Mouse (Mus musculus) CH12.LX (cell line): ENCODE data around the gene Cftr. TPM values are rescaled to one million over a fixed set of nuclear protein-coding genes. Genes with fewer than 3 reads are reported as not detected.

Source experiments
- DNase-seq: peaks from one replicate; pipeline ENCODE4 v3.0.0-alpha.2; 2013; ENCODE audit errors: extremely low read depth
- H3K27ac ChIP-seq: 2 replicates; pipeline ENCODE4 v1.5.1; 2012; ENCODE audit warnings: low read depth, mild to moderate bottlenecking, control low read depth, moderate library complexity; ENCODE audit not compliant: insufficient read depth
- H3K27me3 ChIP-seq: replicated peaks from 2 replicates; pipeline ENCODE3; 2012; ENCODE audit warnings: inconsistent platforms
- H3K36me3 ChIP-seq, 2 experiments: replicated peaks in 1 of 2; 2 replicates each; pipeline versions ENCODE3 to v1.6.1; 2012; ENCODE audit warnings: inconsistent platforms in 1 of 2, low read length in 1 of 2, mild to moderate bottlenecking in 1 of 2, mixed read lengths in 1 of 2, moderate library complexity in 1 of 2; ENCODE audit not compliant: control insufficient read depth in 1 of 2, insufficient read depth in 1 of 2
- H3K4me1 ChIP-seq, 2 experiments: 2 replicates each; pipeline ENCODE4 v1.6.1; 2012; ENCODE audit warnings: inconsistent platforms in 1 of 2, moderate library complexity in 1 of 2; ENCODE audit not compliant: insufficient read depth in 2 of 2, control insufficient read depth in 1 of 2
- H3K4me2 ChIP-seq: 2 replicates; pipeline ENCODE4 v1.6.1; 2012; ENCODE audit warnings: low read depth, mild to moderate bottlenecking, control low read depth; ENCODE audit not compliant: poor library complexity, insufficient read depth, severe bottlenecking
- H3K4me3 ChIP-seq, 3 experiments: fragments of 150-350 bp in 1 of 3; sonication (generic) in 1 of 3; replicated peaks in 1 of 3; 2 replicates each; pipeline versions ENCODE3 to v1.5.1; 2011 to 2012; ENCODE audit warnings: low read depth in 2 of 3, low read length in 2 of 3, mild to moderate bottlenecking in 2 of 3, moderate library complexity in 2 of 3, control low read depth in 1 of 3, improper control_type of control experiment in 1 of 3, inconsistent platforms in 1 of 3, mixed read lengths in 1 of 3; ENCODE audit not compliant: poor library complexity in 1 of 3
- H3K79me2 ChIP-seq: replicated peaks from 2 replicates; pipeline ENCODE4 v1.6.1; 2012; ENCODE audit warnings: mild to moderate bottlenecking, moderate library complexity; ENCODE audit not compliant: control insufficient read depth, poor library complexity, insufficient read depth, severe bottlenecking; ENCODE audit errors: extremely low read depth
- H3K9ac ChIP-seq: 2 replicates; pipeline ENCODE4 v1.6.1; 2012; ENCODE audit warnings: low read depth, mild to moderate bottlenecking, control low read depth, moderate library complexity; ENCODE audit not compliant: insufficient read depth
- H3K9me3 ChIP-seq: replicated peaks from 2 replicates; pipeline ENCODE3; 2012; ENCODE audit warnings: low read length, inconsistent platforms, mixed read lengths
- BHLHE40 ChIP-seq: IDR thresholded peaks from 2 replicates; pipeline ENCODE4 v1.6.1; 2011; ENCODE audit warnings: mild to moderate bottlenecking, low read depth, low read length, improper control_type of control experiment
- CHD1 ChIP-seq: IDR thresholded peaks from 2 replicates; pipeline ENCODE4 v1.6.1; 2012; ENCODE audit warnings: low read depth, low read length, improper control_type of control experiment, inconsistent platforms
- CTCF ChIP-seq, 2 experiments: IDR thresholded peaks in 1 of 2; conservative IDR thresholded peaks in 1 of 2; 2 replicates each; pipeline ENCODE4 v1.5.1; 2011 to 2012; ENCODE audit warnings: low read depth in 2 of 2, low read length in 2 of 2, improper control_type of control experiment in 1 of 2, inconsistent platforms in 1 of 2, mild to moderate bottlenecking in 1 of 2, moderate library complexity in 1 of 2
- ELF1 ChIP-seq: IDR thresholded peaks from 2 replicates; pipeline ENCODE4 v1.6.1; 2014; ENCODE audit warnings: low read depth, mild to moderate bottlenecking, inconsistent platforms, low read length, improper control_type of control experiment
- ETS1 ChIP-seq: conservative IDR thresholded peaks from 2 replicates; pipeline ENCODE4 v1.6.1; 2012; ENCODE audit warnings: low read depth, mild to moderate bottlenecking, inconsistent platforms, low read length, improper control_type of control experiment, moderate library complexity
- IRF4 ChIP-seq: IDR thresholded peaks from 2 replicates; pipeline ENCODE4 v1.6.1; 2014; ENCODE audit warnings: low read depth, mild to moderate bottlenecking, inconsistent platforms, low read length, improper control_type of control experiment
- JUND ChIP-seq: conservative IDR thresholded peaks from 2 replicates; pipeline ENCODE4 v1.6.1; 2011; ENCODE audit warnings: low read depth, low read length, improper control_type of control experiment
- KAT2A ChIP-seq: IDR thresholded peaks from 2 replicates; pipeline ENCODE4 v1.6.1; 2012; ENCODE audit warnings: low read length, improper control_type of control experiment, inconsistent platforms; ENCODE audit not compliant: insufficient replicate concordance
- MAFK ChIP-seq: IDR thresholded peaks from 2 replicates; pipeline ENCODE4 v1.6.1; 2011; ENCODE audit warnings: low read length, improper control_type of control experiment; ENCODE audit not compliant: insufficient replicate concordance
- MAX ChIP-seq: IDR thresholded peaks from 2 replicates; pipeline ENCODE4 v1.6.1; 2011; ENCODE audit warnings: low read length, improper control_type of control experiment
- MAZ ChIP-seq: IDR thresholded peaks from 2 replicates; pipeline ENCODE4 v1.6.1; 2012; ENCODE audit warnings: low read depth, mild to moderate bottlenecking, inconsistent platforms, low read length, improper control_type of control experiment, moderate library complexity
- MEF2A ChIP-seq: IDR thresholded peaks from 2 replicates; pipeline ENCODE4 v1.6.1; 2014; ENCODE audit warnings: low read depth, mild to moderate bottlenecking, inconsistent platforms, low read length, improper control_type of control experiment, borderline replicate concordance
- MXI1 ChIP-seq: IDR thresholded peaks from 2 replicates; pipeline ENCODE4 v1.6.1; 2011; ENCODE audit warnings: mild to moderate bottlenecking, low read depth, low read length, improper control_type of control experiment
- NELFE ChIP-seq: IDR thresholded peaks from 2 replicates; pipeline ENCODE4 v1.6.1; 2011; ENCODE audit warnings: low read depth, low read length, improper control_type of control experiment
- NRF1 ChIP-seq: IDR thresholded peaks from 2 replicates; pipeline ENCODE4 v1.6.1; 2014; ENCODE audit warnings: low read depth, mild to moderate bottlenecking, inconsistent platforms, low read length, improper control_type of control experiment, moderate library complexity
- POLR2A ChIP-seq: IDR thresholded peaks from 2 replicates; pipeline ENCODE4 v1.6.1; 2011; ENCODE audit warnings: low read depth, mild to moderate bottlenecking, improper control_type of control experiment, low read length
- RAD21 ChIP-seq: IDR thresholded peaks from 2 replicates; pipeline ENCODE4 v1.6.1; 2011; ENCODE audit warnings: low read depth, mild to moderate bottlenecking, low read length, improper control_type of control experiment, moderate library complexity
- SMC3 ChIP-seq: IDR thresholded peaks from 2 replicates; pipeline ENCODE4 v1.6.1; 2011; ENCODE audit warnings: low read depth, low read length, improper control_type of control experiment
- TCF12 ChIP-seq: IDR thresholded peaks from 2 replicates; pipeline ENCODE4 v1.6.1; 2014; ENCODE audit warnings: low read depth, mild to moderate bottlenecking, inconsistent platforms, low read length, improper control_type of control experiment
- USF2 ChIP-seq: conservative IDR thresholded peaks from 2 replicates; pipeline ENCODE4 v1.6.1; 2011; ENCODE audit warnings: low read depth, low read length, improper control_type of control experiment
- ZC3H11A ChIP-seq: IDR thresholded peaks from 2 replicates; pipeline ENCODE4 v1.6.1; 2012; ENCODE audit warnings: low read depth, mild to moderate bottlenecking, inconsistent platforms, low read length, improper control_type of control experiment
- ZNF384 ChIP-seq: IDR thresholded peaks from 2 replicates; pipeline ENCODE4 v1.6.1; 2012; ENCODE audit warnings: low read depth, low read length, improper control_type of control experiment, inconsistent platforms
- dilution Hi-C: fragments of 300-500 bp; cut with MboI; formaldehyde crosslinking; loops from 2 replicates; pipeline ENCODE4 v1.14.3; 2020; ENCODE audit warnings: low sequenced_read_pairs; ENCODE audit not compliant: extremely low pct_unique_long_range_greater_than_20kb, extremely low pct_ligation_motif_present
- in situ Hi-C: fragments of 300-500 bp; cut with MboI; formaldehyde crosslinking; loops from 3 replicates; pipeline ENCODE4 v1.14.3; 2019; ENCODE audit warnings: low sequenced_read_pairs, low pct_ligation_motif_present, low pct_unique_long_range_greater_than_20kb, mixed read lengths
- polyA plus RNA-seq: library from polyadenylated mRNA; unstranded; fragments of >175 nt; gene quantifications from 2 replicates; pipeline ENCODE4 v1.2.1, GENCODE M21; 2012; ENCODE audit warnings: low read depth; ENCODE audit not compliant: insufficient read length
- total RNA-seq, 2 experiments: library from RNA; depleted of rRNA; stranded (reverse); fragments of 300-350 nt in 1 of 2; fragments of >200 nt in 1 of 2; gene quantifications; 2 replicates each; pipeline ENCODE4 v1.2.3; 2012 to 2014

Gene Cftr
- total and polyA plus RNA-seq, 3 experiments, result not detected

DNA sequence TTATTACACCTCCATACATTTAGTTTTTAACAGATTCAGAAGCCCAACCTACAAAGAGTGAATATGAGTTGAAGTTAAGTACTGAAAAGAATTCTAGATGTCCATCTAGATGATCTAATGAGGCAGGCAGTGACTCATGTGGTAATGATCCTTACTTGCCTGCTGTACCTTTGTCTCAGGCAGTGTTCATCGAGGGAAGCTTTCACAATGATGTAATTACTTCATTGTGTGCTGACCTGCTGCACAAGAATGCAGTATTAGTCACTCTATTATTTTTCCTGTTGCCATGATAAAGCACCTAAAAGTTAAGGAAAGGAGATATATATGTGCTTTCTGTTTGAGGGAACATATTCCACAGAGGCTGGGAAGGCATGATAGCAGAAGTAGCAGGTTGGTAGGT, 100.5 kb downstream of the Cftr start:
- no peaks in the 10 kb centered on the region for H3K36me3 ChIP-seq
- in situ Hi-C loops (no loop called here), dilution Hi-C loops (no loop called here)
- H3K79me2 ChIP-seq, result no peaks in the 10 kb centered on the region
- H3K9me3 ChIP-seq, result no peaks in the 10 kb centered on the region
- no peak overlapping the region for H3K9ac ChIP-seq
- no peaks in the 10 kb centered on the region for H3K27me3 ChIP-seq
- H3K4me1 ChIP-seq, result no peaks in the 10 kb centered on the region
- H3K4me3 ChIP-seq, result no peak overlapping the region
- no peak for DNase-seq
- TF ChIP-seq BHLHE40, result no peak
- no peak for TF ChIP-seq IRF4
- TF ChIP-seq SMC3, result no peak
- TF ChIP-seq JUND, result no peak
- TF ChIP-seq USF2, result no peak
- TF ChIP-seq NRF1, result no peak
- no peak for TF ChIP-seq MAX
- no peak for TF ChIP-seq ELF1
- no peak for TF ChIP-seq NELFE
- no peak overlapping the region for H3K27ac ChIP-seq
- H3K4me2 ChIP-seq, result no peak overlapping the region

GRCm38 (mm10) chr6:18300781-18301180, 130.3 kb downstream of the Cftr start:
- in situ Hi-C loops, result no loop called here
- H3K27ac ChIP-seq, result no peak overlapping the region
- H3K79me2 ChIP-seq, result no peaks in the 10 kb centered on the region
- no peak overlapping the region for H3K4me2 ChIP-seq
- H3K9me3 ChIP-seq, result no peaks in the 10 kb centered on the region
- dilution Hi-C loops, result no loop called here
- no peak for DNase-seq
- H3K36me3 ChIP-seq, result no peaks in the 10 kb centered on the region
- no peaks in the 10 kb centered on the region for H3K4me1 ChIP-seq
- no peak overlapping the region for H3K9ac ChIP-seq
- TF ChIP-seq MAZ, result no peak
- no peak for TF ChIP-seq JUND
- no peak for TF ChIP-seq KAT2A
- TF ChIP-seq USF2, result no peak
- TF ChIP-seq MAFK, result no peak
- TF ChIP-seq POLR2A, result no peak
- no peak for TF ChIP-seq ZNF384
- no peak for TF ChIP-seq ZC3H11A
- TF ChIP-seq RAD21, result no peak
- TF ChIP-seq ELF1, result no peak
- TF ChIP-seq CTCF (conservative IDR thresholded peaks at IDR 0.05 in 1 of 2, IDR thresholded peaks at IDR 0.05 in 1 of 2; ENCODE audit: low read depth in 2 of 2, low read length in 2 of 2), result no peak
- no peak for TF ChIP-seq TCF12
- no peak for TF ChIP-seq MEF2A
- TF ChIP-seq MAX, result no peak
- no peak for TF ChIP-seq CHD1
- no peak for TF ChIP-seq ETS1
- no peak for TF ChIP-seq MXI1
- no peak overlapping the region for H3K4me3 ChIP-seq
- no peaks in the 10 kb centered on the region for H3K27me3 ChIP-seq
